Mouse (Mus musculus): Measurements from ENCODE around the gene Nr1h4. TPM values are rescaled to one million over a fixed set of nuclear protein-coding genes. Genes with fewer than 3 reads are reported as not detected.
"Not testable (repeated sequence)": the region's sequence is repeated elsewhere in the genome, so short reads cannot be mapped to it uniquely, and the experiment has no call there.

Gene Nr1h4
- polyA plus RNA-seq, 1 experiment from 2014 or later: 3.9 TPM

GRCm38 (mm10) chr10:89553855-89554254 is 20.5 kb upstream of the Nr1h4 start:
- not testable (repeated sequence) for H3K4me2 ChIP-seq (replicated peaks; ENCODE audit: low read depth, low read length); H3K4me1 ChIP-seq (ENCODE audit: insufficient read depth, low read length); H3K4me3 ChIP-seq (ENCODE audit: low read length); H3K9me3 ChIP-seq (ENCODE audit: low read length); H3K27me3 ChIP-seq (ENCODE audit: insufficient read depth, low read length); H3K9ac ChIP-seq (replicated peaks; ENCODE audit: low read length); H3K36me3 ChIP-seq (ENCODE audit: insufficient read depth, low read length); H3K27ac ChIP-seq (ENCODE audit: low read length); ATAC-seq (ENCODE audit: low FRiP score, low TSS enrichment)
- 84% methylated on average over 7 of the region's 7 CpGs for WGBS

- no peak for ATAC-seq (ENCODE audit: low FRiP score, low TSS enrichment)
These were observed 19.6 kb upstream of the Nr1h4 start for GRCm38 (mm10) chr10:89553015-89553414.

GRCm38 (mm10) chr10:89551657-89552056 is 18.3 kb upstream of the Nr1h4 start:
- H3K9ac ChIP-seq (replicated peaks; ENCODE audit: low read length): no peak overlapping the region
- H3K4me2 ChIP-seq (replicated peaks; ENCODE audit: low read depth, low read length): no peak overlapping the region
- no peaks in the 10 kb centered on the region for H3K36me3 ChIP-seq (ENCODE audit: insufficient read depth, low read length)
- 91% methylated on average over 4 of the region's 4 CpGs for WGBS
- H3K4me3 ChIP-seq (ENCODE audit: low read length): no peak overlapping the region
- no peaks in the 10 kb centered on the region for H3K9me3 ChIP-seq (ENCODE audit: low read length)
- H3K27me3 ChIP-seq (ENCODE audit: insufficient read depth, low read length): no peaks in the 10 kb centered on the region
- ATAC-seq (ENCODE audit: low FRiP score, low TSS enrichment): no peak
- peaks cover 10% of the 10 kb centered on the region; the same call in 1 of the 2 replicates for H3K4me1 ChIP-seq (ENCODE audit: insufficient read depth, low read length)
- no peak overlapping the region for H3K27ac ChIP-seq (ENCODE audit: low read length)

More at GRCm38 (mm10) chr10:89553015-89553414, 19.6 kb upstream of the Nr1h4 start:
- H3K4me2 ChIP-seq (replicated peaks; ENCODE audit: low read depth, low read length): no peak overlapping the region
- H3K27ac ChIP-seq (ENCODE audit: low read length): no peak overlapping the region
- no peaks in the 10 kb centered on the region for H3K9me3 ChIP-seq (ENCODE audit: low read length)
- no peaks in the 10 kb centered on the region for H3K36me3 ChIP-seq (ENCODE audit: insufficient read depth, low read length)
- H3K27me3 ChIP-seq (ENCODE audit: insufficient read depth, low read length): no peaks in the 10 kb centered on the region
- no peak overlapping the region for H3K4me3 ChIP-seq (ENCODE audit: low read length)
- peaks cover 1% of the 10 kb centered on the region; the same call in 1 of the 2 replicates for H3K4me1 ChIP-seq (ENCODE audit: insufficient read depth, low read length)
- no peak overlapping the region for H3K9ac ChIP-seq (replicated peaks; ENCODE audit: low read length)
- WGBS: 81% methylated on average over 5 of the region's 5 CpGs

- 26% methylated on average over 6 of the region's 6 CpGs for WGBS
- Histone ChIP-seq H3K27me3 (ENCODE audit: insufficient read depth, low read length) (no peaks in the 10 kb centered on the region), H3K4me1 (ENCODE audit: insufficient read depth, low read length) (peaks cover 10% of the 10 kb centered on the region; the same call in 1 of the 2 replicates), H3K9ac (replicated peaks; ENCODE audit: low read length) (no peak overlapping the region), H3K36me3 (ENCODE audit: insufficient read depth, low read length) (no peaks in the 10 kb centered on the region), H3K27ac (ENCODE audit: low read length) (no peak overlapping the region), H3K4me2 (replicated peaks; ENCODE audit: low read depth, low read length) (no peak overlapping the region), H3K9me3 (ENCODE audit: low read length) (no peaks in the 10 kb centered on the region), H3K4me3 (ENCODE audit: low read length) (no peak overlapping the region)
- ATAC-seq (ENCODE audit: low FRiP score, low TSS enrichment): no peak
These were observed 14.6 kb upstream of the Nr1h4 start for GRCm38 (mm10) chr10:89548028-89548427.

GRCm38 (mm10) chr10:89546989-89547388 is 13.6 kb upstream of the Nr1h4 start:
- no peak for ATAC-seq (ENCODE audit: low FRiP score, low TSS enrichment)
- no peak overlapping the region for H3K9ac ChIP-seq (replicated peaks; ENCODE audit: low read length)
- 58% methylated on average over 2 of the region's 2 CpGs for WGBS

GRCm38 (mm10) chr10:89543867-89544266 is 10.5 kb upstream of the Nr1h4 start:
- H3K4me1 ChIP-seq (ENCODE audit: insufficient read depth, low read length): peaks cover 10% of the 10 kb centered on the region; the same call in 1 of the 2 replicates
- ATAC-seq (ENCODE audit: low FRiP score, low TSS enrichment): no peak
- no peaks in the 10 kb centered on the region for H3K36me3 ChIP-seq (ENCODE audit: insufficient read depth, low read length)
- no peaks in the 10 kb centered on the region for H3K9me3 ChIP-seq (ENCODE audit: low read length)
- H3K4me2 ChIP-seq (replicated peaks; ENCODE audit: low read depth, low read length): no peak overlapping the region
- 73% methylated on average over 6 of the region's 6 CpGs for WGBS
- H3K27me3 ChIP-seq (ENCODE audit: insufficient read depth, low read length): no peaks in the 10 kb centered on the region
- H3K9ac ChIP-seq (replicated peaks; ENCODE audit: low read length): no peak overlapping the region
- H3K27ac ChIP-seq (ENCODE audit: low read length): no peak overlapping the region
- H3K4me3 ChIP-seq (ENCODE audit: low read length): no peak overlapping the region

More at GRCm38 (mm10) chr10:89546989-89547388, 13.6 kb upstream of the Nr1h4 start:
- no peaks in the 10 kb centered on the region for H3K27me3 ChIP-seq (ENCODE audit: insufficient read depth, low read length)
- no peak overlapping the region; the same call in 1 of the 2 replicates for H3K27ac ChIP-seq (ENCODE audit: low read length)
- H3K4me1 ChIP-seq (ENCODE audit: insufficient read depth, low read length): peaks cover 10% of the 10 kb centered on the region; the same call in 1 of the 2 replicates
- no peaks in the 10 kb centered on the region for H3K36me3 ChIP-seq (ENCODE audit: insufficient read depth, low read length)
- H3K4me2 ChIP-seq (replicated peaks; ENCODE audit: low read depth, low read length): no peak overlapping the region
- no peaks in the 10 kb centered on the region for H3K9me3 ChIP-seq (ENCODE audit: low read length)
- no peak overlapping the region for H3K4me3 ChIP-seq (ENCODE audit: low read length)

GRCm38 (mm10) chr10:89542321-89542720 is 8.9 kb upstream of the Nr1h4 start:
- no peak for ATAC-seq (ENCODE audit: low FRiP score, low TSS enrichment)
- no peaks in the 10 kb centered on the region for H3K36me3 ChIP-seq (ENCODE audit: insufficient read depth, low read length)
- H3K4me1 ChIP-seq (ENCODE audit: insufficient read depth, low read length): peaks cover 2% of the 10 kb centered on the region; the same call in 1 of the 2 replicates
- WGBS: 71% methylated on average over 3 of the region's 3 CpGs
- H3K27ac ChIP-seq (ENCODE audit: low read length): no peak overlapping the region
- H3K4me2 ChIP-seq (replicated peaks; ENCODE audit: low read depth, low read length): no peak overlapping the region
- H3K9me3 ChIP-seq (ENCODE audit: low read length): no peaks in the 10 kb centered on the region
- no peak overlapping the region for H3K9ac ChIP-seq (replicated peaks; ENCODE audit: low read length)
- no peak overlapping the region for H3K4me3 ChIP-seq (ENCODE audit: low read length)
- no peaks in the 10 kb centered on the region for H3K27me3 ChIP-seq (ENCODE audit: insufficient read depth, low read length)

- Histone ChIP-seq H3K9ac (replicated peaks; ENCODE audit: low read length) (no peak overlapping the region), H3K4me2 (replicated peaks; ENCODE audit: low read depth, low read length) (no peak overlapping the region), H3K4me1 (ENCODE audit: insufficient read depth, low read length) (0 out of 2 replicates have a peak, but pooled peaks cover 3% of the 10 kb centered on the region), H3K36me3 (ENCODE audit: insufficient read depth, low read length) (no peaks in the 10 kb centered on the region), H3K4me3 (ENCODE audit: low read length) (no peak overlapping the region), H3K9me3 (ENCODE audit: low read length) (no peaks in the 10 kb centered on the region), H3K27me3 (ENCODE audit: insufficient read depth, low read length) (no peaks in the 10 kb centered on the region), H3K27ac (ENCODE audit: low read length) (no peak overlapping the region)
- ATAC-seq (ENCODE audit: low FRiP score, low TSS enrichment): no peak
- WGBS: 81% methylated on average over 5 of the region's 5 CpGs
These were observed 934 bp downstream of the Nr1h4 start for GRCm38 (mm10) chr10:89532451-89532850.

GRCm38 (mm10) chr10:89531976-89532375 is 1.4 kb downstream of the Nr1h4 start:
- Histone ChIP-seq H3K4me2 (replicated peaks; ENCODE audit: low read depth, low read length) (no peak overlapping the region), H3K36me3 (ENCODE audit: insufficient read depth, low read length) (no peaks in the 10 kb centered on the region), H3K9ac (replicated peaks; ENCODE audit: low read length) (no peak overlapping the region), H3K4me3 (ENCODE audit: low read length) (no peak overlapping the region), H3K4me1 (ENCODE audit: insufficient read depth, low read length) (0 out of 2 replicates have a peak, but pooled peaks cover 3% of the 10 kb centered on the region), H3K9me3 (ENCODE audit: low read length) (no peaks in the 10 kb centered on the region), H3K27me3 (ENCODE audit: insufficient read depth, low read length) (no peaks in the 10 kb centered on the region), H3K27ac (ENCODE audit: low read length) (no peak overlapping the region)
- 83% methylated on average over 2 of the region's 2 CpGs for WGBS
- no peak for ATAC-seq (ENCODE audit: low FRiP score, low TSS enrichment)

GRCm38 (mm10) chr10:89531194-89531634 is 2.2 kb downstream of the Nr1h4 start:
- Histone ChIP-seq H3K4me3 (ENCODE audit: low read length) (no peak overlapping the region), H3K4me2 (replicated peaks; ENCODE audit: low read depth, low read length) (no peak overlapping the region), H3K27ac (ENCODE audit: low read length) (0 out of 2 replicates have a peak overlapping the region, but pooled peaks have one; percentile 4), H3K36me3 (ENCODE audit: insufficient read depth, low read length) (no peaks in the 10 kb centered on the region), H3K9ac (replicated peaks; ENCODE audit: low read length) (no peak overlapping the region), H3K27me3 (ENCODE audit: insufficient read depth, low read length) (no peaks in the 10 kb centered on the region), H3K4me1 (ENCODE audit: insufficient read depth, low read length) (0 out of 2 replicates have a peak, but pooled peaks cover 3% of the 10 kb centered on the region), H3K9me3 (ENCODE audit: low read length) (no peaks in the 10 kb centered on the region)
- 47% methylated on average over 5 of the region's 5 CpGs for WGBS
- ATAC-seq (ENCODE audit: low FRiP score, low TSS enrichment): peak; percentile 72

All from kidney, embryonic 16.5 days (tissue).